Mouse (Mus musculus) ES-Bruce4 (cell line): ENCODE results near the gene Tctn3. TPM values are rescaled to one million over a fixed set of nuclear protein-coding genes. Genes with fewer than 3 reads are reported as not detected.

Source experiments
- H3K27ac ChIP-seq: 2 replicates; pipeline ENCODE4 v1.5.1; 2012; ENCODE audit warnings: low read length, inconsistent platforms; ENCODE audit not compliant: insufficient read depth
- H3K27me3 ChIP-seq: 2 replicates; pipeline ENCODE4 v1.6.1; 2012; ENCODE audit warnings: mild to moderate bottlenecking, low read length, inconsistent platforms; ENCODE audit not compliant: control insufficient read depth, poor library complexity, insufficient read depth, severe bottlenecking
- H3K36me3 ChIP-seq: 2 replicates; pipeline ENCODE4 v1.6.1; 2012; ENCODE audit warnings: inconsistent platforms, mild to moderate bottlenecking, low read length, moderate library complexity; ENCODE audit not compliant: control insufficient read depth, poor library complexity, insufficient read depth, severe bottlenecking
- H3K4me1 ChIP-seq: one replicate; pipeline ENCODE4 v1.8.1; 2011; ENCODE audit warnings: low read length; ENCODE audit not compliant: control insufficient read depth, insufficient read depth
- H3K4me3 ChIP-seq: 2 replicates; pipeline ENCODE4 v1.5.1; 2011; ENCODE audit warnings: low read depth, mild to moderate bottlenecking, low read length
- H3K9ac ChIP-seq: 2 replicates; pipeline ENCODE4 v1.6.1; 2012; ENCODE audit warnings: low read depth, mild to moderate bottlenecking, inconsistent platforms; ENCODE audit not compliant: poor library complexity, severe bottlenecking
- H3K9me3 ChIP-seq: replicated peaks from 2 replicates; pipeline ENCODE4 v1.6.1; 2012; ENCODE audit warnings: mild to moderate bottlenecking, low read length, inconsistent platforms; ENCODE audit not compliant: control insufficient read depth, poor library complexity, insufficient read depth, severe bottlenecking
- CTCF ChIP-seq: IDR thresholded peaks from one replicate; pipeline ENCODE4 v1.8.1; 2011; ENCODE audit warnings: low read depth, low read length
- EP300 ChIP-seq: IDR thresholded peaks from 2 replicates; pipeline ENCODE4 v1.6.1; 2011; ENCODE audit warnings: low read depth, low read length; ENCODE audit not compliant: insufficient read depth
- POLR2A ChIP-seq: IDR thresholded peaks from one replicate; pipeline ENCODE4 v1.8.1; 2011; ENCODE audit warnings: low read length; ENCODE audit not compliant: insufficient read depth
- polyA plus RNA-seq: library from polyadenylated mRNA; stranded (reverse); fragments of >200 nt; gene quantifications from 2 replicates; pipeline ENCODE4 v1.2.4, GENCODE M21; 2011; ENCODE audit warnings: low read depth; ENCODE audit not compliant: missing spikeins, insufficient read depth, insufficient read length

Tctn3 gene
- polyA plus RNA-seq, 1 experiment = 8.7 TPM

GRCm38 (mm10) chr19:40658281-40658680 is 46.2 kb upstream of the Tctn3 start:
- Histone ChIP-seq H3K27me3 (no peaks in the 10 kb centered on the region; the same call in 1 of the 2 replicates), H3K27ac (no peak overlapping the region), H3K9ac (no peak overlapping the region), H3K36me3 (no peaks in the 10 kb centered on the region), H3K9me3 (no peaks in the 10 kb centered on the region), H3K4me3 (no peak overlapping the region), H3K4me1 (no peaks in the 10 kb centered on the region)
- no peak for TF ChIP-seq CTCF
- no peak for TF ChIP-seq POLR2A
- no peak for TF ChIP-seq EP300

- H3K4me3 ChIP-seq = no peak overlapping the region
- H3K9ac ChIP-seq = no peak overlapping the region
- H3K27ac ChIP-seq = no peak overlapping the region
- TF ChIP-seq CTCF (no peak), POLR2A (no peak), EP300 (no peak)
- H3K27me3 ChIP-seq = no peaks in the 10 kb centered on the region; the same call in 1 of the 2 replicates
- no peaks in the 10 kb centered on the region for H3K9me3 ChIP-seq
- H3K4me1 ChIP-seq = no peaks in the 10 kb centered on the region
- no peaks in the 10 kb centered on the region for H3K36me3 ChIP-seq
Measured at GRCm38 (mm10) chr19:40656207-40656606, 44.2 kb upstream of the Tctn3 start.

GRCm38 (mm10) chr19:40650090-40650489 is 38.1 kb upstream of the Tctn3 start:
- H3K4me3 ChIP-seq = no peak overlapping the region
- TF ChIP-seq POLR2A (no peak), CTCF (no peak), EP300 (no peak)
- no peaks in the 10 kb centered on the region for H3K4me1 ChIP-seq
- H3K9ac ChIP-seq = no peak overlapping the region
- no peak overlapping the region for H3K27ac ChIP-seq
- H3K27me3 ChIP-seq = no peaks in the 10 kb centered on the region
- no peaks in the 10 kb centered on the region for H3K9me3 ChIP-seq
- no peaks in the 10 kb centered on the region for H3K36me3 ChIP-seq

- no peak for TF ChIP-seq EP300
- no peak for TF ChIP-seq POLR2A
- TF ChIP-seq CTCF = no peak
- H3K4me3 ChIP-seq = no peak overlapping the region
- H3K36me3 ChIP-seq = no peaks in the 10 kb centered on the region
- H3K27ac ChIP-seq = no peak overlapping the region
- no peaks in the 10 kb centered on the region for H3K9me3 ChIP-seq
- H3K9ac ChIP-seq = no peak overlapping the region
- H3K27me3 ChIP-seq = no peaks in the 10 kb centered on the region
- H3K4me1 ChIP-seq = no peaks in the 10 kb centered on the region
Measured at GRCm38 (mm10) chr19:40647319-40648158, 35.5 kb upstream of the Tctn3 start.

GRCm38 (mm10) chr19:40646379-40646778 is 34.3 kb upstream of the Tctn3 start:
- Histone ChIP-seq H3K4me3 (no peak overlapping the region; the same call in 1 of the 2 replicates), H3K9me3 (no peaks in the 10 kb centered on the region), H3K36me3 (no peaks in the 10 kb centered on the region), H3K9ac (no peak overlapping the region), H3K27me3 (no peaks in the 10 kb centered on the region), H3K27ac (no peak overlapping the region), H3K4me1 (no peaks in the 10 kb centered on the region)
- TF ChIP-seq CTCF (no peak), EP300 (no peak), POLR2A (no peak)

- Histone ChIP-seq H3K27me3 (no peaks in the 10 kb centered on the region), H3K27ac (no peak overlapping the region), H3K9ac (no peak overlapping the region), H3K36me3 (no peaks in the 10 kb centered on the region), H3K9me3 (no peaks in the 10 kb centered on the region), H3K4me1 (no peaks in the 10 kb centered on the region), H3K4me3 (no peak overlapping the region)
- no peak for TF ChIP-seq CTCF
- TF ChIP-seq EP300 = no peak
- TF ChIP-seq POLR2A = no peak
Measured at GRCm38 (mm10) chr19:40643846-40644245, 31.8 kb upstream of the Tctn3 start.
